Mouse (Mus musculus) limb, embryonic 12.5 days (tissue): ENCODE measurements around the gene Umodl1. TPM values are rescaled to one million over a fixed set of nuclear protein-coding genes. Genes with fewer than 3 reads are reported as not detected.

ENCODE experiments used
- ATAC-seq: fragments of 200-750 bp; cut with Nextera tagmentation; 2 replicates; pipeline ENCODE4 v1.8.0; 2017; ENCODE audit warnings: low read depth, moderate TSS enrichment; ENCODE audit not compliant: insufficient number of reproducible peaks, insufficient read depth, low FRiP score, low TSS enrichment
- H3K27ac ChIP-seq: fragments of 300-500 bp; sonication (generic); 2 replicates; pipeline ENCODE4 v1.5.1; 2016; ENCODE audit warnings: mild to moderate bottlenecking, moderate library complexity
- H3K27me3 ChIP-seq: fragments of 300-500 bp; sonication (generic); 2 replicates; pipeline ENCODE4 v1.6.1; 2016; ENCODE audit warnings: mild to moderate bottlenecking, moderate library complexity
- H3K36me3 ChIP-seq: fragments of 300-500 bp; sonication (generic); 2 replicates; pipeline ENCODE4 v1.6.1; 2016; ENCODE audit warnings: mild to moderate bottlenecking, moderate library complexity
- H3K4me1 ChIP-seq: fragments of 300-500 bp; sonication (generic); replicated peaks from 2 replicates; pipeline ENCODE4 v1.6.1; 2016
- H3K4me2 ChIP-seq: fragments of 300-500 bp; sonication (generic); 2 replicates; pipeline ENCODE4 v1.6.1; 2016; ENCODE audit warnings: mild to moderate bottlenecking, moderate library complexity
- H3K4me3 ChIP-seq: fragments of 300-500 bp; sonication (generic); replicated peaks from 2 replicates; pipeline ENCODE4 v1.5.1; 2016; ENCODE audit warnings: mild to moderate bottlenecking
- H3K9ac ChIP-seq: fragments of 300-500 bp; sonication (generic); replicated peaks from 2 replicates; pipeline ENCODE4 v1.6.1; 2016; ENCODE audit warnings: mild to moderate bottlenecking, moderate library complexity
- H3K9me3 ChIP-seq: fragments of 300-500 bp; sonication (generic); 2 replicates; pipeline ENCODE4 v1.6.1; 2016; ENCODE audit warnings: mild to moderate bottlenecking, moderate library complexity
- WGBS: fragments of 180-500 bp; shearing (Covaris S2); methylation state at CpG from one replicate; pipeline ENCODE4 v1.1.7; 2016; 5-methylcytosine and 5-hydroxymethylcytosine counted together
- polyA plus RNA-seq: library from polyadenylated mRNA; unstranded; fragments of >200 nt; fragmentation: Nextera tagmentation; extraction: Ambion mirVana; gene quantifications from 2 replicates; pipeline ENCODE4 v1.2.1, GENCODE M21; 2016

Gene Umodl1
- polyA plus RNA-seq, 1 experiment from 2014 or later = 0.09 TPM

- H3K36me3 ChIP-seq = no peaks in the 10 kb centered on the region
- peak; percentile 67; the same call in 1 of the 2 replicates for ATAC-seq
- H3K27ac ChIP-seq = peak overlapping the region; percentile 81
- H3K4me3 ChIP-seq = no peak overlapping the region
- peak overlapping the region; percentile 19; the same call in 1 of the 2 replicates for H3K4me2 ChIP-seq
- no peaks in the 10 kb centered on the region for H3K27me3 ChIP-seq
- H3K9me3 ChIP-seq = no peaks in the 10 kb centered on the region
- H3K9ac ChIP-seq = no peak overlapping the region
- 3% methylated on average over 5 of the region's 5 CpGs for WGBS
- peaks cover 17% of the 10 kb centered on the region for H3K4me1 ChIP-seq
These were observed 46.5 kb downstream of the Umodl1 start for GRCm38 (mm10) chr17:31000897-31001296.

GRCm38 (mm10) chr17:31002613-31003012 lies 48.2 kb downstream of the Umodl1 start:
- H3K9ac ChIP-seq = no peak overlapping the region
- H3K27me3 ChIP-seq = no peaks in the 10 kb centered on the region
- no peaks in the 10 kb centered on the region for H3K9me3 ChIP-seq
- peaks cover 17% of the 10 kb centered on the region for H3K4me1 ChIP-seq
- no peaks in the 10 kb centered on the region for H3K36me3 ChIP-seq
- H3K4me2 ChIP-seq = no peak overlapping the region
- no peak overlapping the region for H3K27ac ChIP-seq
- H3K4me3 ChIP-seq = no peak overlapping the region
- 86% methylated on average over 5 of the region's 5 CpGs for WGBS
- no peak for ATAC-seq

DNA sequence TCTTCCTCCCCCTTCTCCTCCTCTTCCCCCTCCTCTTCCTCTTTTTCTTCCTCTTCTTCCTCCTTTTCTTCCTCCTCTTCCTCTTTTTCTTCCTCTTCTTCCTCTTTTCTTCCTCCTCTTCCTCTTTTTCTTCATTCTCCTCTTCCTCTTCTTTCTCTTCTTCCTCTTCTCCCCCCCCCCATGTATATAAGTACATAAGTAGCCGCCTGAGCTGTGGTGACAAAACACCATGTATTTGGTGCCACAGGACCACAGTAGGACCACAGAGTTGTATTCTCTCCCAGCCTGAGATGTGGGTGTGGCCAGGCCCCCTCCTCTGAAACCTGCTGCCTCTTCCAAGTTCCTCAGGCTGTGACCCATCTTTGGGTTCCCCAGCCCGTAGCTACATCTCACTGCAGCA lies 50.8 kb downstream of the Umodl1 start:
- no peaks in the 10 kb centered on the region for H3K27me3 ChIP-seq
- H3K36me3 ChIP-seq = no peaks in the 10 kb centered on the region
- no peak overlapping the region for H3K4me3 ChIP-seq
- no peak overlapping the region for H3K9ac ChIP-seq
- H3K4me1 ChIP-seq = peaks cover 16% of the 10 kb centered on the region
- H3K9me3 ChIP-seq = no peaks in the 10 kb centered on the region
- no peak overlapping the region for H3K4me2 ChIP-seq
- no peak for ATAC-seq
- no peak overlapping the region for H3K27ac ChIP-seq
- 83% methylated on average over 2 of the region's 2 CpGs for WGBS

DNA sequence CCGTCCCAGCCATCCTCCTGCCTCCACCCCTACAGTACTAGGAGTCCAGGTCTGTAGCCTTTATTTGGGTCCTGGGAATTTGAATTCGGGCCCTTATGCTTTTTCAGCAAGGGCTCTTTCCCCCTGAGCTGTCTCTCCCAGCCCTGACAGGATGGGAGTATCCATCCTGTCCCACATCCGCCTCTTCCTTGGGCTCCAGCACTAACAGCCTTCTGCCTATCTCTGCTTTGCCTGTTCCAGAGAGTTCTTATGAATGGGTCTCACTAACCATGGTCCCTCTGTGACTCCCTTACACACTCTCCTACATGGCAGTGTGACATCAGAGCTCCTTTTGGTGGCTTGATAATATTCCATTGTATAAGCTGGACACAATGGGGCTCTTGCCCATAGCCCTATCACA lies 52.9 kb downstream of the Umodl1 start:
- no peak overlapping the region for H3K9ac ChIP-seq
- no peak overlapping the region for H3K27ac ChIP-seq
- H3K4me1 ChIP-seq = no peaks in the 10 kb centered on the region; the same call in 1 of the 2 replicates
- H3K9me3 ChIP-seq = no peaks in the 10 kb centered on the region
- no peak overlapping the region for H3K4me3 ChIP-seq
- ATAC-seq = no peak
- H3K27me3 ChIP-seq = no peaks in the 10 kb centered on the region
- H3K4me2 ChIP-seq = no peak overlapping the region
- no peaks in the 10 kb centered on the region for H3K36me3 ChIP-seq
- 86% methylated on average over 3 of the region's 3 CpGs for WGBS

- no peaks in the 10 kb centered on the region; the same call in 1 of the 2 replicates for H3K4me1 ChIP-seq
- no peaks in the 10 kb centered on the region for H3K27me3 ChIP-seq
- H3K27ac ChIP-seq = no peak overlapping the region
- WGBS = 86% methylated on average over 8 of the region's 8 CpGs
- H3K4me2 ChIP-seq = no peak overlapping the region
- ATAC-seq = no peak
- H3K9me3 ChIP-seq = no peaks in the 10 kb centered on the region
- no peaks in the 10 kb centered on the region for H3K36me3 ChIP-seq
- H3K4me3 ChIP-seq = no peak overlapping the region
- no peak overlapping the region for H3K9ac ChIP-seq
These were observed 54.0 kb downstream of the Umodl1 start for GRCm38 (mm10) chr17:31008416-31008815.

GRCm38 (mm10) chr17:31011551-31012394 lies 57.3 kb downstream of the Umodl1 start:
- Histone ChIP-seq H3K4me2 (no peak overlapping the region), H3K27ac (no peak overlapping the region), H3K9me3 (peaks cover 4% of the 10 kb centered on the region), H3K9ac (no peak overlapping the region), H3K4me1 (no peaks in the 10 kb centered on the region; the same call in 1 of the 2 replicates), H3K4me3 (no peak overlapping the region), H3K27me3 (no peaks in the 10 kb centered on the region), H3K36me3 (no peaks in the 10 kb centered on the region)
- no peak for ATAC-seq
- WGBS = 31% methylated on average over 9 of the region's 9 CpGs

GRCm38 (mm10) chr17:31018267-31018666 lies 63.8 kb downstream of the Umodl1 start:
- Histone ChIP-seq H3K4me1 (no peaks in the 10 kb centered on the region), H3K4me3 (no peak overlapping the region), H3K27me3 (no peaks in the 10 kb centered on the region), H3K9me3 (peaks cover 6% of the 10 kb centered on the region), H3K9ac (no peak overlapping the region), H3K4me2 (no peak overlapping the region), H3K27ac (no peak overlapping the region), H3K36me3 (no peaks in the 10 kb centered on the region)
- 75% methylated on average over 4 of the region's 4 CpGs for WGBS
- ATAC-seq = no peak

DNA sequence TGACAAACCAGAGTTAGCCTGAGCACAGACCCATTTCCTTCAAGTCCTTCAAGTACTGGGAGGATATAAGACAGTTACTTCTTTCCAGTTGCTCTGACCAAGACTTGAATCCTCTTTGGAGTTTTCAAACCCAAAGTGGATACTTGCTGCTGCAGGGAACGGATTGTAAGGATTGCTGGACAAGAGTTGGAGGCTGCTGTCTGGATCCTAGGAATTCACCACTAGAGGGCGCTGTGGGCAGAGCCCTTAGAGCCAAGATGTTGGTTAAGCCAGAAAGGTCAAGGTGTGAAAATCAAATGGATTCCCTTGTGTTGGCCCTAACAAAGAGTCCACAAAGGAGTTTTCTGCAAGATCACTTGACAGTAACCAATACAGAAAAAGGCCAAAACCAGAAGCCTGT lies 65.1 kb downstream of the Umodl1 start:
- no peak overlapping the region for H3K9ac ChIP-seq
- 6% methylated on average over 2 of the region's 2 CpGs for WGBS
- no peaks in the 10 kb centered on the region for H3K4me1 ChIP-seq
- no peak for ATAC-seq
- no peak overlapping the region for H3K4me3 ChIP-seq
- H3K9me3 ChIP-seq = peaks cover 6% of the 10 kb centered on the region
- no peaks in the 10 kb centered on the region for H3K36me3 ChIP-seq
- no peaks in the 10 kb centered on the region for H3K27me3 ChIP-seq
- H3K4me2 ChIP-seq = no peak overlapping the region
- no peak overlapping the region for H3K27ac ChIP-seq

- Histone ChIP-seq H3K4me3 (no peak overlapping the region), H3K27ac (no peak overlapping the region), H3K4me1 (no peaks in the 10 kb centered on the region), H3K9me3 (peaks cover 6% of the 10 kb centered on the region), H3K9ac (no peak overlapping the region), H3K4me2 (no peak overlapping the region), H3K27me3 (no peaks in the 10 kb centered on the region), H3K36me3 (no peaks in the 10 kb centered on the region)
- no peak for ATAC-seq
- 81% methylated on average over 2 of the region's 2 CpGs for WGBS
These were observed 65.6 kb downstream of the Umodl1 start for GRCm38 (mm10) chr17:31020078-31020477.

DNA sequence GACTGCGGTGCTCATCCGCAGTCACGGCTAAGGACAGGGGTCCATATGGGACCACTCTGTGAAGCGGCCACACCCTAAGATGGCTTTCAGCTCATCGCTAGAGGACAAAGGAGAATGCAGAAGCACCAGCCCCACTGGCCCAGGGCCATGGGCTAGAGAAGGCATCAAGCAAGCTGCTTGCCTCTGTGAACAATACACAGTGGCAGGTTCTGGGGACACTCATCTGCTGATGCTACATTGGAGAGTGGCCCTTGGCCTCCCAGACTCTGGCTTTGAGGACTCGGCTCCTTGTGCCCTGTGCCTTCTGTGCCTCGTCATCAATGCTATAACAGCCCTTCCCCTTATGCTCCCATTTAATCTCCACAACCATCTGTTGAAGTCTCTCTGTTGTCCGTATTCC lies 66.8 kb downstream of the Umodl1 start:
- Histone ChIP-seq H3K27me3 (no peaks in the 10 kb centered on the region), H3K27ac (no peak overlapping the region), H3K4me3 (no peak overlapping the region), H3K9ac (no peak overlapping the region), H3K4me2 (no peak overlapping the region), H3K4me1 (no peaks in the 10 kb centered on the region), H3K9me3 (peaks cover 6% of the 10 kb centered on the region), H3K36me3 (no peaks in the 10 kb centered on the region)
- WGBS = 78% methylated on average over 8 of the region's 8 CpGs
- no peak for ATAC-seq

- Histone ChIP-seq H3K27ac (no peak overlapping the region), H3K36me3 (no peaks in the 10 kb centered on the region), H3K4me1 (0 out of 2 replicates have a peak, but pooled peaks cover 4% of the 10 kb centered on the region), H3K4me3 (no peak overlapping the region), H3K9ac (no peak overlapping the region), H3K9me3 (no peaks in the 10 kb centered on the region; the same call in 1 of the 2 replicates), H3K4me2 (no peak overlapping the region), H3K27me3 (no peaks in the 10 kb centered on the region)
- ATAC-seq = no peak
- 60% methylated on average over 7 of the region's 7 CpGs for WGBS
These were observed 69.8 kb downstream of the Umodl1 start for GRCm38 (mm10) chr17:31024125-31024781.
